Mouse (Mus musculus) stomach, postnatal 0 days (tissue): ENCODE data around the gene Rnf157. TPM values are rescaled to one million over a fixed set of nuclear protein-coding genes. Genes with fewer than 3 reads are reported as not detected.

Experiments
- ATAC-seq: fragments of 200-750 bp; cut with Nextera tagmentation; 2 replicates; pipeline ENCODE4 v1.8.0; 2017; ENCODE audit not compliant: low FRiP score, low TSS enrichment
- DNase-seq: peaks from one replicate; pipeline ENCODE4 v3.0.0-alpha.2; 2016; ENCODE audit warnings: low spot score
- H3K27ac ChIP-seq: fragments of 300-500 bp; sonication (generic); replicated peaks from 2 replicates; pipeline ENCODE4 v1.5.1; 2014; ENCODE audit warnings: mild to moderate bottlenecking, control low read depth
- H3K27me3 ChIP-seq: fragments of 300-500 bp; sonication (generic); 2 replicates; pipeline ENCODE4 v1.6.1; 2014; ENCODE audit warnings: low read length; ENCODE audit not compliant: control insufficient read depth, insufficient read depth
- H3K36me3 ChIP-seq: fragments of 300-500 bp; sonication (generic); 2 replicates; pipeline ENCODE4 v1.6.1; 2014; ENCODE audit warnings: low read length, mixed read lengths; ENCODE audit not compliant: control insufficient read depth, insufficient read depth
- H3K4me1 ChIP-seq: fragments of 300-500 bp; sonication (generic); replicated peaks from 2 replicates; pipeline ENCODE4 v1.6.1; 2014; ENCODE audit warnings: antibody characterized with exemption; ENCODE audit not compliant: control insufficient read depth, insufficient read depth
- H3K4me2 ChIP-seq: fragments of 300-500 bp; sonication (generic); replicated peaks from 2 replicates; pipeline ENCODE4 v1.6.1; 2014; ENCODE audit warnings: low read depth, mild to moderate bottlenecking, control low read depth, moderate library complexity
- H3K4me3 ChIP-seq: fragments of 300-500 bp; sonication (generic); 2 replicates; pipeline ENCODE4 v1.5.1; 2014; ENCODE audit warnings: low read depth, low read length, control low read depth
- H3K9ac ChIP-seq: fragments of 300-500 bp; sonication (generic); 2 replicates; pipeline ENCODE4 v1.6.1; 2014; ENCODE audit warnings: mild to moderate bottlenecking, low read length, control low read depth, mixed read lengths
- H3K9me3 ChIP-seq: fragments of 300-500 bp; sonication (generic); 2 replicates; pipeline ENCODE4 v1.6.1; 2016; ENCODE audit warnings: low read length; ENCODE audit not compliant: control insufficient read depth
- CTCF ChIP-seq: IDR thresholded peaks from 2 replicates; pipeline ENCODE4 v1.5.1; 2016; ENCODE audit warnings: antibody characterized with exemption, low read depth, mild to moderate bottlenecking, moderate library complexity
- EP300 ChIP-seq: optimal IDR thresholded peaks from 2 replicates; pipeline ENCODE3; 2016; ENCODE audit warnings: antibody characterized with exemption
- WGBS: fragments of 180-500 bp; shearing (Covaris S2); extraction: QIAGEN DNeasy Blood & Tissue Kit; methylation state at CpG from one replicate; pipeline ENCODE4 v1.1.7; 2014; 5-methylcytosine and 5-hydroxymethylcytosine counted together
- polyA plus RNA-seq: library from polyadenylated mRNA; unstranded; fragments of >200 nt; fragmentation: Nextera tagmentation; extraction: Ambion mirVana; gene quantifications from 2 replicates; pipeline ENCODE4 v1.2.1, GENCODE M21; 2015

The Rnf157 gene
- polyA plus RNA-seq, 1 experiment from 2014 or later: 2.8 TPM

DNA sequence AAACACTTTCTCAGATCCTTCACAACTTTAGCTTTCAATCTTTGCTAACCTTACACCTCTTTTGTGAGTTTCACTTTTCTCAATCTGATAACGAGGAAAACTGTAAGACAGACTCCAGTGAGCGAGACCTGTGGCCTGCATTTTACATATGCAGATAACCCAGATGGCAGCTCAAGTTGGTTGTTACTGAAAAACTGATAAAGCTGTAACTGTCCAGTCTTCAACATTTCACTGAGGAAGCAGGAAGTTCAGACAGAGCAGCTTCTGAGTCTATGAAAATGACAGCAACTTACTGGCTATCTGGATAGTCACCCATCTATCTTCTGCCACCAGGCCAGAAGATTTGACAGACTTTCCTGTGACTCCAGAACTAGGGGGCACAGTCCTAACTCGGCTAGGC lies 103.2 kb downstream of the Rnf157 start:
- Histone ChIP-seq H3K4me2 (no peak overlapping the region), H3K4me3 (no peak overlapping the region), H3K9me3 (no peaks in the 10 kb centered on the region), H3K9ac (no peak overlapping the region), H3K27me3 (no peaks in the 10 kb centered on the region), H3K27ac (no peak overlapping the region), H3K4me1 (0 out of 2 replicates have a peak, but pooled peaks cover 3% of the 10 kb centered on the region), H3K36me3 (no peaks in the 10 kb centered on the region)
- TF ChIP-seq EP300 (no peak), CTCF (no peak)
- DNase-seq (no peak), ATAC-seq (no peak)
- 60% methylated on average over 3 of the region's 3 CpGs for WGBS

DNA sequence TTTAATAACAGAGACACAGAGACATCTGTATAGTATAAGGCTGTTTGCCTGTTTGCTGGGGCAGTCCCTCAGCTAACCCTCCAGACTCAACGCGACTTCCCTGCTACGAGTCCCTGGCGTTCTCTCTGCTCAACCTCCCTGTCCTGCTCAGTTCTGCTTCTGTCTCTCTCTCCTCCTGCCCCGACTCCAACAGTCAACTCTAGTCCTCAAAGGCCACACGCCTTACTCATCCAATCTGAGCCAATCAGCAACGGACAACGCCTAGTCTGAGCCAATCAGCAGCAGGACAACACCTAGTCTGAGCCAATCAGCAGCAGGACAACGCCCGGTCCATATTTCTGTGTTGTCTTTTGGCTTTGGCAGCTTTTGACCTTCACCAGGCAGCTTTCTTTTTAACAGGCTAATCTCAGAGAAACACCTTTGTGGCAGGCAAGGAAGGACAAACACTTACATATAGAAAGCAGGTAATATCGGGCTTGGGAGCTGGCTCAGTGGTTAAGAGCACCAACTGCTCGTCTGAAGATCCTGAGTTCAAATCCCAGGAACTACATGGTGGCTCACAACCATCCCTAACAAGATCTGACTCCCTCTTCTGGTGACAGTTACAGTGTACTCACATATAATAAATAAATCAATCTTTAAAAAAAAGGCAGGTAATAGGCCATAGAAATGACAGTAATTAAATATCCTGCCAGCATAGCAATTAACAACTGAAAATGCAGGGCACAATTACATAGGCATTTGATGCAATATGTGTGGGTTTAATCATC lies 104.9 kb downstream of the Rnf157 start:
- Histone ChIP-seq H3K27ac (no peak overlapping the region), H3K9me3 (no peaks in the 10 kb centered on the region), H3K4me3 (no peak overlapping the region), H3K4me1 (0 out of 2 replicates have a peak, but pooled peaks cover 3% of the 10 kb centered on the region), H3K36me3 (peaks cover 10% of the 10 kb centered on the region; the same call in 1 of the 2 replicates), H3K9ac (no peak overlapping the region), H3K4me2 (no peak overlapping the region), H3K27me3 (no peaks in the 10 kb centered on the region)
- peak; percentile 49 for DNase-seq
- ATAC-seq: peak; percentile 59
- TF ChIP-seq CTCF: no peak
- no peak for TF ChIP-seq EP300
- 88% methylated on average over 12 of the region's 12 CpGs for WGBS

DNA sequence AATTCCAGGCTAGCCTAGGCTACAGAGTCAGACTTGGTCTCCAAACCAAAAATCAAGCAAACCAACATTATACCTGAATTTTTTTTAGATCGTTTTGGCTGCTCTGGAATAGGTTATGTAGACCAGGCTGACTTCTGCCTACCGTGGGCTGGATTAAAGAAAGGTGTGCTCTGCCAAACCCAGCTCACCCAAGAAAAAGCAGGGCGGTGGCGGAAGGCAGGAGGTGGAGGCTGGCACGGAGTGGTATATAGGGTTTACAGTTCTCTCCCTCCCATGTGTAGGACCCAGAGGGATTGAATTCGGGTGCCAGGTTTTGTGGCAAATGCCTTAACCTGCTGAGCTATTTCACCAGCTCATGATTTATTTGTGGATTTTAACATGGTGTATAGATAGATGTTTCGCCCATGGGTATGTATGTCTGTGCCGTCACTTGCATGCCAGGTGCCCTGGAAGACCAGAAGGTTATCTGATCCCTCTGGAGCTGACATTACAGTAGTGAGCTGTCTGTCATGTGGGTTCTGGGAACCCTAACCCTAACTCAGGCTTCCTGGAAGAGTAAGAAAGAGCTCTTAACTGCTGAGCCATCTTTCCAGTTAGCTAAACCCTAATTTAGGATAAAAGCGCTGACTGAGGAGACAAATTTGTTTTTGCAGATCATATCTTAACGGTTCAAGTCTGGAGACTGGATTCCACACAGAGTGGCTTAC lies 105.7 kb downstream of the Rnf157 start, which contains the start of gene Exoc7:
TSS of gene Exoc7 (minus strand) at position 215 of the 707 bp plus-strand sequence.
- ATAC-seq (peak; percentile 28), DNase-seq (no peak)
- H3K4me1 ChIP-seq: 0 out of 2 replicates have a peak, but pooled peaks cover 3% of the 10 kb centered on the region
- 82% methylated on average over 10 of the region's 10 CpGs for WGBS
- H3K4me2 ChIP-seq: peak within 1 kb of the TSS; percentile 79
- no peak for TF ChIP-seq EP300
- TF ChIP-seq CTCF: no peak; the same call in 1 of the 2 replicates
- no peaks in the 10 kb centered on the region for H3K9me3 ChIP-seq
- H3K27ac ChIP-seq: no peak within 1 kb of the TSS
- no peaks in the 10 kb centered on the region for H3K27me3 ChIP-seq
- peaks cover 10% of the 10 kb centered on the region; the same call in 1 of the 2 replicates for H3K36me3 ChIP-seq
- H3K4me3 ChIP-seq: peak within 1 kb of the TSS; percentile 70
- H3K9ac ChIP-seq: peak within 1 kb of the TSS; percentile 77

DNA sequence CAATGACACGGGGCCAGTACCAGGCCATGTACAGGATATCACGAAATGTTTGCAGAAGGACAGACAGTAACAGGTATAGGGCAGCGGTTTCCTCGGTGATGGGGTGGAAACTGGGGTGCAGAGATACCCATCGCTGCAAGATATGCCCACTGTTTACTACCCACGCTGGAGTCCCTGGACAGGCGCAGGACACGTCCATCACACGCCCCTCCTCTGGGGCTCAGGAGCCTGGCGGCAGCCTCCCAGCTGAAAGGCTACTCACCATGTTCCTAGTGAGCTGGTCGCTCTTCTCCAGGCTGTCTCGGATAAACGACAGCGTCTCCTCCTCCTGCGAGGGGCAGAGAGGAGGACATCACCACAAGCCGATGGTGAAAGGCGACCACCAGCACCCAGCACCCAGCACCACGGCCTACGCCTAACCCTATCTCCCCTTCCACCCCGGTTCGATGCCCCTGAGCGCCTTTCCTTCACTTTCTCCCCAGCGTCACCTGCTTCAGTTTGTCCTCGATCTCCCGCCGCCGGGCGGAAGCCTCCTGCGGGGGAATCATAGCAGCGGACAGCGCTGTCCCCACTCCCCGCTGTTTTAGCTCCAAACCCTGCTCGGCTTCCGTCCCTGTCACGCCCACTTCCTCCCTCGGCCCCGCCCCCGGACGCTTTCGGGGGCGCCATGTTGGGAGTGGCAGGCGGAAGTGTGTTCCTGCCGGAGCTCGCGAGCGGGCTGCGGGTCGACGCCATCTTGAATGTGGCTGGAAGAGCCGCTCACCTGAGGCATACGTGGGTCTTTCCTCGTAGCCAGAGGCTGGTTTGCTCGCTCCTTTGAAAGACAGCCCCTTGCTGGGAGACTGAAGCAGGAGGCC lies 106.5 kb downstream of the Rnf157 start:
- peak overlapping the region; percentile 77 for H3K9ac ChIP-seq
- H3K27me3 ChIP-seq: no peaks in the 10 kb centered on the region
- H3K27ac ChIP-seq: no peak overlapping the region
- peak overlapping the region; percentile 70 for H3K4me3 ChIP-seq
- H3K4me2 ChIP-seq: peak overlapping the region; percentile 79
- H3K36me3 ChIP-seq: peaks cover 14% of the 10 kb centered on the region
- H3K9me3 ChIP-seq: no peaks in the 10 kb centered on the region
- TF ChIP-seq EP300 (no peak), CTCF (peak; percentile 8; the same call in 1 of the 2 replicates)
- 1% methylated on average over 52 of the region's 53 CpGs for WGBS
- H3K4me1 ChIP-seq: 0 out of 2 replicates have a peak, but pooled peaks cover 3% of the 10 kb centered on the region
- ATAC-seq (peak; percentile 88), DNase-seq (peak; percentile 97)

DNA sequence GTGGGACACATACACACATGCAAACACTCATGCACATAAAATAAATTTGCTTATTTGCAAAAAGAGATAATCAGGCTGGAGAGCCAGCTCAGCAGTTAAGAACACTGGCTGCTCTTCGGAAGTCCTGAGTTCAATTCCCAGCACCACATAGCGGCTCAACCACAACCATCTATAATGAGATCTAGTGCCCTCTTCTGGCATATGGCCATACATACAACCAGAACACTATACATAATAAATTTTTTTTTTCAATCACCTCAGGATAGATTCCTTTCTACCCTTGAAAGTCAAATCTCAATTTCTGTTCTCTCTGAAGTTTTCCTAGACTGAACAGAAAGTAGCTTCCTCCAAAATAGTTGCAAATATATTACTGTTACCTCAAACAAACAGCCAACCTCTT lies 107.4 kb downstream of the Rnf157 start:
- DNase-seq (no peak), ATAC-seq (no peak)
- Histone ChIP-seq H3K4me2 (peak overlapping the region; percentile 79; the same call in 1 of the 2 replicates), H3K9ac (no peak overlapping the region), H3K9me3 (no peaks in the 10 kb centered on the region), H3K4me1 (0 out of 2 replicates have a peak, but pooled peaks cover 3% of the 10 kb centered on the region), H3K27me3 (no peaks in the 10 kb centered on the region), H3K36me3 (peaks cover 14% of the 10 kb centered on the region), H3K27ac (no peak overlapping the region), H3K4me3 (no peak overlapping the region)
- TF ChIP-seq CTCF (peak; percentile 14; the same call in 1 of the 2 replicates), EP300 (no peak)
- WGBS: 100% methylated on average over 2 of the region's 2 CpGs
